8 mouse cellular contexts compared by ENCODE assay signal in the genomic region with DNA sequence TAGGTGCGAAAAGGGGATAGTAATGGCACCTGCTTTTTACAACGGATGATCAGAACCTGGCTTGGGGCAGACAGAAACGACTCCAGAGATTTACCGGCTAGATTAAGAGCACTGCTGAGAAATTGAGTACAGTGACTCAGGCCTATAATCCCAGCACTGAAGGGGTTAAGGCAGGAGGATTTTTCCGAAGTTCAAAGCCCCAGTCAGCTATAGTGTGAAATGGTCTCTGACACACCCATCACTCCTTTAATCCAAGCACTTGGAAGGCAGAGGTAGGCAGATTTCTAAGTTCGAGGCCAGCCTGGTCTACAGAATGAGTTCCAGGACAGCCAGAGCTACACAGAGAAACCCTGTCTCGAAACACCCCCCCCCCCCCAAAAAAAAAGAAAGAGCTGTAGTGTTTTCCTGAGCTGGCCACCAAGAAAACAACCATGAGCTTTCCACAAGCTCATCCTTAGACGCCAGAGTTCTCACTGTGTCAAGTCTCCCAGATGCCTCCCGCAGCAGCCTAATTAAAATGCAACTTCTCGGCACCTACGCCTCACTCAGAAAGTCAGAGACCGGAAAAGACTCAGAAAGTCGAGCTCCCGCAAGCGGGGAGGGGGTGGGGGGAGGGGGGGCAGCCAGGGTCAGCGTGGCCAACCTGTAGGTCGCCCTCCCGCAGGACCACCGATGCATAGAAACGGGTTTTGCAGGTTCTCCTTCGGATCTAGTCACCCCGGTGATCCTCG. TPM values are rescaled to one million over a fixed set of nuclear protein-coding genes. Genes with fewer than 3 reads are reported as not detected.
DNase-seq lines count a peak whose midpoint lies in the region; ATAC-seq and TF ChIP-seq lines count a peak whose summit lies in the region.

No protein-coding gene starts in this region.

- no peak for TF ChIP-seq CTCF in kidney, adult 2 months (conservative IDR thresholded peaks at IDR 0.05; ENCODE audit: insufficient read depth, insufficient read length, low read depth, low read length)

- H3K9ac ChIP-seq in forebrain, embryonic 13.5 days: peak overlapping the region; percentile 70
- H3K9ac ChIP-seq in liver, embryonic 15.5 days: peak overlapping the region; percentile 65
- peak overlapping the region; percentile 60; the same call in 1 of the 2 replicates for H3K9ac ChIP-seq in stomach, embryonic 14.5 days (replicated peaks; ENCODE audit: low read depth, low read length)

- no peak for TF ChIP-seq POLR2A in kidney, adult 2 months (IDR thresholded peaks at IDR 0.05; ENCODE audit: low read depth, low read length)

- H3K4me1 ChIP-seq in kidney, adult 2 months (ENCODE audit: control insufficient read depth, insufficient read depth, low read length): no peaks in the 10 kb centered on the region; the same call in 1 of the 2 replicates
- peaks cover 7% of the 10 kb centered on the region for H3K4me1 ChIP-seq in forebrain, embryonic 13.5 days
- peaks cover 29% of the 10 kb centered on the region for H3K4me1 ChIP-seq in liver, embryonic 15.5 days (replicated peaks)
- no peaks in the 10 kb centered on the region for H3K4me1 ChIP-seq in stomach, embryonic 14.5 days (ENCODE audit: control insufficient read depth, insufficient read depth, low read length)

- 16% methylated on average over 23 of the region's 23 CpGs for WGBS in kidney, adult 2 months
- 18% methylated on average over 23 of the region's 23 CpGs for whole genome bisulfite sequencing in forebrain, embryonic 13.5 days
- WGBS in liver, embryonic 15.5 days (ENCODE audit: insufficient replicate concordance): 12% methylated on average over 23 of the region's 23 CpGs
- 18% methylated on average over 23 of the region's 23 CpGs for WGBS in stomach, embryonic 14.5 days

- no peak for DNase-seq in kidney, adult 2 months
- no peak for DNase-seq in kidney, postnatal 36 days
- peak; percentile 50 for DNase-seq in NIH3T3 (ENCODE audit: low read depth)
- no peak for DNase-seq in cerebellum, postnatal 25 days
- no peak for DNase-seq in layer of hippocampus, postnatal 25 days (ENCODE audit: extremely low spot score in 1 of 2, low spot score in 1 of 2)

- no peaks in the 10 kb centered on the region for H3K9me3 ChIP-seq in forebrain, embryonic 13.5 days (replicated peaks)
- H3K9me3 ChIP-seq in liver, embryonic 15.5 days (replicated peaks): no peaks in the 10 kb centered on the region
- H3K9me3 ChIP-seq in stomach, embryonic 14.5 days (ENCODE audit: control insufficient read depth, low read depth, low read length): no peaks in the 10 kb centered on the region

- H3K27ac ChIP-seq in kidney, adult 2 months (ENCODE audit: insufficient read depth, low read depth, low read length): peak overlapping the region; percentile 91
- H3K27ac ChIP-seq in forebrain, embryonic 13.5 days: no peak overlapping the region
- H3K27ac ChIP-seq in liver, embryonic 15.5 days (replicated peaks): peak overlapping the region; percentile 81
- peak overlapping the region; percentile 61; the same call in 1 of the 2 replicates for H3K27ac ChIP-seq in stomach, embryonic 14.5 days (ENCODE audit: low read length)

- no peaks in the 10 kb centered on the region for H3K36me3 ChIP-seq in kidney, adult 2 months (ENCODE audit: control insufficient read depth, insufficient read depth, low read length)
- H3K36me3 ChIP-seq in forebrain, embryonic 13.5 days (ENCODE audit: poor library complexity, severe bottlenecking): no peaks in the 10 kb centered on the region
- peaks cover 6% of the 10 kb centered on the region for H3K36me3 ChIP-seq in liver, embryonic 15.5 days (replicated peaks)
- H3K36me3 ChIP-seq in stomach, embryonic 14.5 days (ENCODE audit: control insufficient read depth, insufficient read depth, low read length): no peaks in the 10 kb centered on the region

- no peaks in the 10 kb centered on the region for H3K27me3 ChIP-seq in kidney, adult 2 months (replicated peaks; ENCODE audit: control insufficient read depth, insufficient read depth, low read length)
- H3K27me3 ChIP-seq in forebrain, embryonic 13.5 days: no peaks in the 10 kb centered on the region
- H3K27me3 ChIP-seq in liver, embryonic 15.5 days: no peaks in the 10 kb centered on the region
- no peaks in the 10 kb centered on the region for H3K27me3 ChIP-seq in stomach, embryonic 14.5 days (ENCODE audit: control insufficient read depth, insufficient read depth, low read length)

- peak overlapping the region; percentile 82 for H3K4me2 ChIP-seq in forebrain, embryonic 13.5 days
- peak overlapping the region; percentile 77 for H3K4me2 ChIP-seq in liver, embryonic 15.5 days
- H3K4me2 ChIP-seq in stomach, embryonic 14.5 days (replicated peaks; ENCODE audit: low read depth, low read length): peak overlapping the region; percentile 81

- H3K4me3 ChIP-seq in kidney, adult 2 months (ENCODE audit: insufficient read depth, low read depth, low read length): peak overlapping the region; percentile 87
- H3K4me3 ChIP-seq in forebrain, embryonic 13.5 days: peak overlapping the region; percentile 44
- peak overlapping the region; percentile 64 for H3K4me3 ChIP-seq in liver, embryonic 15.5 days (replicated peaks)
- H3K4me3 ChIP-seq in stomach, embryonic 14.5 days (ENCODE audit: low read depth, low read length): peak overlapping the region; percentile 53

- ATAC-seq in forebrain, embryonic 13.5 days: peak; percentile 62
- ATAC-seq in liver, embryonic 15.5 days (ENCODE audit: insufficient read depth): peak; percentile 10
- peak; percentile 12; the same call in 1 of the 2 replicates for ATAC-seq in stomach, embryonic 14.5 days (ENCODE audit: insufficient number of reproducible peaks, insufficient read depth, low FRiP score, low read depth)

RNA-seq across cellular contexts. Expression of a gene that starts 0.8 kb away (rescaled TPM):
- 6.5 and 9.2 TPM in 2 replicates for polyA plus RNA-seq in kidney, adult 2 months (2012; rRNA removed)
- 0.82 and 0.94 TPM in 2 replicates for polyA plus RNA-seq in forebrain, embryonic 13.5 days (2015; fragmentation: Nextera tagmentation; extraction: Ambion mirVana)
- 7.0 and 7.1 TPM in 2 replicates for polyA plus RNA-seq in liver, embryonic 15.5 days (2015; fragmentation: Nextera tagmentation; extraction: Ambion mirVana)
- polyA plus RNA-seq in stomach, embryonic 14.5 days (2014; fragmentation: Nextera tagmentation; extraction: Ambion mirVana): 7.7 and 8.4 TPM in 2 replicates
- total RNA-seq in layer of hippocampus, postnatal 25 days (2021): 1 to 10 TPM; 1.3 to 1.6 TPM

RNA-seq across cellular contexts. Expression of a gene that starts 35.3 kb away (rescaled TPM):
- 12.2 and 12.7 TPM in 2 replicates for polyA plus RNA-seq in kidney, adult 2 months (2012; rRNA removed)
- polyA plus RNA-seq in forebrain, embryonic 13.5 days (2015; fragmentation: Nextera tagmentation; extraction: Ambion mirVana): 49.1 and 52.9 TPM in 2 replicates
- polyA plus RNA-seq in liver, embryonic 15.5 days (2015; fragmentation: Nextera tagmentation; extraction: Ambion mirVana): 12.9 and 13.0 TPM in 2 replicates
- 50.3 and 53.9 TPM in 2 replicates for polyA plus RNA-seq in stomach, embryonic 14.5 days (2014; fragmentation: Nextera tagmentation; extraction: Ambion mirVana)
- 10 to 100 TPM; 35.0 to 36.2 TPM for total RNA-seq in layer of hippocampus, postnatal 25 days (2021)

Comparison
In these comparisons a context has a peak if more than half of its experiments do, and no peak if none do; other contexts are left out.
1. ATAC-seq: peak in every context shown above with its lines; median percentile 62 in forebrain, embryonic 13.5 days; 12 in stomach, embryonic 14.5 days; 10 in liver, embryonic 15.5 days.